Mouse (Mus musculus) cerebellum, adult 2 months (tissue): ENCODE measurements at regions not wholly inside any gene's neighbourhood (a gene's known extent, or its start where the extent isn't known, plus 50 kb on each side); places are given as distances from the start of the nearest gene placed in this dataset.

Experiments used
- CTCF ChIP-seq: fragments of 200-500 bp; IDR thresholded peaks from 2 replicates; pipeline ENCODE4 v1.5.1; 2011; ENCODE audit warnings: low read depth, mild to moderate bottlenecking, control low read depth, low read length, moderate library complexity, borderline replicate concordance; ENCODE audit not compliant: insufficient read depth
- POLR2A ChIP-seq: fragments of 200-500 bp; IDR thresholded peaks from 2 replicates; pipeline ENCODE4 v1.6.1; 2011; ENCODE audit warnings: low read length, control low read depth, borderline replicate concordance; ENCODE audit not compliant: insufficient read depth

GRCm38 (mm10) chr12:27160063-27160686 lies 182.2 kb downstream of the Sox11 start:
- TF ChIP-seq CTCF (no peak), POLR2A (no peak)
